Mouse (Mus musculus): ENCODE measurements around the gene Ism1.
A peak's percentile ranks its signal among the peaks of the same experiment; 100 is the strongest.

Gene Ism1

GRCm38 (mm10) chr2:139677809-139678274, at the start of gene Ism1:
Gene Ism1, plus strand, starts transcription at chr2:139678178.
- DNase-seq (ENCODE audit: low spot score in 2 of 2): peak in 1 of 2 experiments; percentile 7

DNA sequence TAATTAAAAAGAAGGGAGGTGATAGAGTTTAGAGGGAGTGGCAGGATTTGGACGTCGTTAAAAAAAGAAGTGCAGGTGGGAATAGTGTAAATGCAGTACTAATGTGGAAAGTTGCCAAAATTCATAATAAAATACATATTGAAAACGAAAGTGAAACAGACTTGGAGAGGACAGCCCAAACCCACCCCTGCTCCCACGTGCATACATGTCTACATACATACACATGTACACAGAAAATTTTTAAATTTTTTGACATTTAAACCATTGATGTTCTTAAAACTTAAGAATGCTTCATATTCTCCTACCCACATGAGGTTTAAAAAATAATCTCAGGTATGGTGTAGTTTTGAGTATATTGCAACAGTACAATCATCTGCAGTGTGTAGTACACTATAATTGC, 49.2 kb upstream of the Ism1 start:
- DNase-seq (ENCODE audit: low spot score in 2 of 2): no peak

DNA sequence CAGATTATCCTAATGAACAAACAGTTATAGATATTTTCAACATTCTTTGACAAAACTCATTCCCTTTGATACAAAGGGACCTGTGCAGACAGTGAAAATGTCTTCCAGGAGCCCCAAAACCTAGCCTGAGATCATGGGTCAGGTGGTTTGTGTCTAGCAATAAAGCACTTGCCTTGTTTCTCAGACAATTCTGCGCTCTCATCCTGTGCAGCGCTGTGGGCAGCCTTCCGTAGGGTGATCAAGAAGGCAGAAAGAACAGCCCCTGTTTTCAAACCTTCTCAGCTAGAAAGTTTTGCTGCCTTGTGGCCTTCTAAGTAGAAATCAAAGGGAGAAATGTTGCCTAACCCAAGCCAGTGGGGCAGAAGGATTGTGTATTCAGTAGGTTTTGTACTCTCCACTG, 48.3 kb upstream of the Ism1 start:
- DNase-seq (ENCODE audit: low spot score in 2 of 2): no peak

- no peak for DNase-seq (ENCODE audit: low spot score in 2 of 2)
These were observed 43.5 kb upstream of the Ism1 start for GRCm38 (mm10) chr2:139634506-139634905.

- DNase-seq (ENCODE audit: low spot score in 2 of 2): no peak
These were observed 40.1 kb upstream of the Ism1 start for GRCm38 (mm10) chr2:139637861-139638260.

- no peak for DNase-seq (ENCODE audit: low spot score in 2 of 2)
These were observed 36.1 kb upstream of the Ism1 start for GRCm38 (mm10) chr2:139641757-139642385.

DNA sequence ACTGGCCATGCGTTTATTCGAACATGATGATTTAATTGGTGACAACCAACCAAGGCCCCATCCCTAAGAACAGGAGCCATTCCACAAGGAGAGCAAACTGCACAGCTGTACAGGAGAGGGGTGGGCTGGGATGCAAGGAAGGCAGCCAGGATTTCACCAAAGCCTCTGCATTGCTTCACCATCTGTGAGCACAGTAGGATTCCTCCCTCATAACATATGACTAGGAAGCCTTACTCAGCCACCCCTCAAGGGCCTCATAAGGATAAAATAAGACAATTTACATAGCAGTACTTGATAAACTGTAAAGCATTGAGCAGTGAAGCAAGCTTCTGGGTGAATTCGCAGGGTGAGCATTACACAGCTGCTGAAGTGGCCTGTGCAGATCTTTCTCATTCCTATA, 28.5 kb upstream of the Ism1 start:
- DNase-seq (ENCODE audit: low spot score in 2 of 2): no peak

DNA sequence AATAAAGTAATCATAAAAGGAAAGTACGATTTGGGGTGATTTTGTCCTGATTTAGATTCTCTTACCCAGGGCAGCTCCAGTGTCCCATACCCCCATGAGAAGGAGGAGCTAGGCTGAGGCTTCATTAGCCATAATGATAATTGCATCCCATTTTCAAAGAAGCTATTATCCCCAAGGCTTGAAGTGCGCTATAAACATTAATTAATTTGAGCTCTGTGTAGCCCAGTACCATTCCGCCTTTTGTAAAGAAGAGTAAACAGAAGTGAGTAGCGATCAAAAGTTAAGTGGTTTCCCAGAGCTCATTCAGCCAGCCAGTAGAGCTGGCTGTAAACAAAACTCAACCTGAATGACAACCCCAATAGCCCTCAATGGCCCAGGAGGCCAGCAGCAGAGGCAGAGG, 21.2 kb upstream of the Ism1 start:
- no peak for DNase-seq (ENCODE audit: low spot score in 2 of 2)

GRCm38 (mm10) chr2:139671838-139672237, 6.1 kb upstream of the Ism1 start:
- no peak for DNase-seq (ENCODE audit: low spot score in 2 of 2)

DNA sequence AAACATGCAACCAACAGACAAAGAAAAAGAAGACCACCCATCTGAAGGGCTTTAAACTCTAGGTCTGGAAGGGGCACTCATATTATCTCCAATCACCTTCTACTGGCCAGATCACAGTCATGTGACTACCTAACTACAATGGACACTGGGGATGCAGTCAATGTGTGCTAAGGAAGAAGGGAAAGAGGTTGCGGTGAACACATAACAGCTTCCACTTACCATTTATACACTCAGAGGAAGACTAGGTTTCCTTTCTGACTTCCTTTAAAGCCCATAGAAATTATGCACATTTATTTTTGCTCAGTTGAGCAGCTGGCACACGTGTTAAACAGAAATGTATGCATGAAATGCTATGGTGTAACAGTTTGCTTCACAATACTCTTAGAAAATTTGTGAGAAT, 5.6 kb upstream of the Ism1 start:
- no peak for DNase-seq (ENCODE audit: low spot score in 2 of 2)

- peak; percentile 52 to 79 for DNase-seq (ENCODE audit: low spot score in 2 of 2)
These were observed 764 bp upstream of the Ism1 start for GRCm38 (mm10) chr2:139677065-139677762.

- DNase-seq (ENCODE audit: low spot score in 2 of 2): peak; percentile 13 to 18
These were observed 530 bp downstream of the Ism1 start for GRCm38 (mm10) chr2:139678275-139679140.

DNA sequence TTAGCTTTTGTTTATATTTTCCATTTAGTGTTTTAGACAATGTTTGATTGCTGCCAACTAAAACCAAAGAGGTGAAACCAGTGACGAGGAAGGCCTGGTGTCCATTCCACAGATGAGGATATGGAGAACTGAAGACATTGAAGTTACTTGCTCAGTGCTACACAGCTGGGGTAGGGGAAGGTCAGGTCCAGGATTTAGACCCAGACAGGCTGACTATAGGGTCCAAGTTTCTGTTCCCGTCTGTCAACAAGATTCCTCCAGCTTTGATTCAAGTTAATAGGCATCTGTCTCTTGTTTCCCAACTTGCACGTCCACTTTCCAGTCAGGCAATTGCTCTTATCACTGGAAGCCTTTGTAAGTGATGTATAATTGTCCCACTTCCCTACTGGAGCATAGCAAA, 4.6 kb downstream of the Ism1 start:
- DNase-seq (ENCODE audit: low spot score in 2 of 2): no peak

DNA sequence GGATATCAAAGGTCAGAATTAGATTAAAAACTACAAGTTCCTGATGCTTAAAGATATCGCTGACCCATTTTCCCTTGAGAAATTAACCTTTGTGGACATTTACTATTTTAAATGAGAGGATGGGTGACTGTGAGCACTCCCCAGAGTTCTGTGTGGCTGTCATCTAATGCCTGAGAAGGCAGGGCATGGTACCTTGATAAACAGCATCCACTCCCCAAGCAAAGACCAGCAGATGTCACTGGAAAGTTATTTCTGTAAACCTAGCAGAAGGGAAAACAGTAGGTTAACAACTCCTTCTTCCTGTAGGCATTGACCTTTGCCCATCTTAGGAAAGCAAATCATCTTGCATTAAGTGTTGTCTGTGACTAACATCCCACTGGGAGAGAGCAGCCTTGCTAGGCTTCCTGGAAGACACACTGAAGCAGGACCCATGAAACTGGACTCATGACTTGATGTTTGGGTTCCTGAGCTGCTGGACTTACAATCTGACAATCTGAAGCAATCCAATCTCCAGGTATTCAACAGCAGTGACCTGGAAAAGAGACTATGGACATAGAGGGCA, 11.5 kb downstream of the Ism1 start:
- no peak for DNase-seq (ENCODE audit: low spot score in 2 of 2)

DNA sequence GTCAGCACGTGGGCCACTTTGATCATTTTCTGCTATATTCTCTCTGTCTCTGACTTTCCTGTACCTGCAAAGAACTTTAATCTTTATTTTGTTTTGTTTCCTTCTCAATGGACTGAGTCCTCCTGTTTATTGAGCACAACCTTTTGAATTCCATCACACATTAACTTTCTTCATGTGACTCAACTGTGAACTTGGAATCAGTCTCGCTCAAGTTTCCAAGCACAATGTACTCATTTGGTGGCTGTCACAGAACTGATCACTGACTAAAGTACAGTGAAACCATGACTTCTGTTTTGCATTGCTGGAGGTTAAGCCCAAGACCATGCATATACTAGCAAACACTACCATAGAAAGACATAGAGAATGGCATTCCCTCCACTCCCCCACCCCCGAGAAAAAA, 15.5 kb downstream of the Ism1 start:
- DNase-seq (ENCODE audit: low spot score in 2 of 2): no peak

- DNase-seq (ENCODE audit: low spot score in 2 of 2): no peak
These were observed 16.7 kb downstream of the Ism1 start for GRCm38 (mm10) chr2:139694638-139695037.

- DNase-seq (ENCODE audit: low spot score in 2 of 2): no peak
These were observed 18.6 kb downstream of the Ism1 start for GRCm38 (mm10) chr2:139696578-139696977.

GRCm38 (mm10) chr2:139700609-139701008, 22.6 kb downstream of the Ism1 start:
- DNase-seq (ENCODE audit: low spot score in 2 of 2): no peak

DNA sequence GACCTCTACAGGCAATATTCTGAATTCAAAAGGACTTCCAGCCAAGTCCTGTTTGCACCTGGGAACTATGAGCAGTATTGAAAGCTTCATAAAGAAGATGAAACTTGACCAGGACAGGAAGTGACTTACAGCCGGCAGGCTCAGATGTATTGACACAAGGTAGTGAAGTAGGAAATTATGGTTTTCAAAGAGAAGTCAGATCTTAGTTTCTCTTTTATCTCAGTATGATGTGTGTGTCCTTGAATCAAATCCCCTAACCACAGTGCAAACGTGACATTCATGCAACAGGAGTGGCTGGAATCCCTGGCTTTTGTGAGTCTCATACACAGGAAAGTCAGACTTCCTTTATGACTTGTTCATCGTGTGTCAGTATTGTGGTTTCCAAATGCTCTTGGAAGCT, 27.0 kb downstream of the Ism1 start:
- DNase-seq (ENCODE audit: low spot score in 2 of 2): no peak

DNA sequence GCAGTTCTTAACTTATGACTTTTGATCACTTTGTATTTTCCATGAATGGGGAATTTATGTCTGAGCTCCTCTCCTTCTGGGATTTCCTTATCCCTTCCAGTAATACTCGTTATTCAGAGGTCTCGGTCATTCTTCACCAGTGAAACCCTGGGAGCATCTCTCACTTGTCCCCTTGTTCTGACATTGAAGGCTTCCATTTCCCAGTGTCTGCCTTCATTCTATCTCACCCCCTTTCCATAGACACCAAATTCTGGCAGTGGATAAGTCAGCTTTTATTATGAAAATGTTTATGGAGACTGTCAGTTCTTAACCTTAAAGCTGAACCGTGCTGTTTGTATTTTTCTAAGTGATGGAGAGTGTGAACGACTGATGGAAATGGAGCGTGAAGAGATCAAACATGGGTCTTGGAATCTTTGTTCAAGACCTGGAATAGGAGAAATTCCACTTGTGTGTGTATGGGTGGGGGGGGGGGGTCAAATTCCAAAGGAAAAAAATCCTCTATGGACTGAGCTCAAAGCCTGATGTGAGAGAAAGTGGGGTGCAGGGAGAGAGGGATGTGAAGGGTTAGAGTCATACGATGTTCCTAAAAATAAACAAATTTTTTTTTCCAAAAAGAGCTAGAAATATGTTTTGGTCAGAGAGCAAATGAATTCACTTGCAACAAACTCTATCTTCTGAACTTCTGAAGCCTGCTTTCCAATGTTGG, 30.4 kb downstream of the Ism1 start:
- DNase-seq (ENCODE audit: low spot score in 2 of 2): no peak

- no peak for DNase-seq (ENCODE audit: low spot score in 2 of 2)
These were observed 33.7 kb downstream of the Ism1 start for GRCm38 (mm10) chr2:139711640-139712039.

DNA sequence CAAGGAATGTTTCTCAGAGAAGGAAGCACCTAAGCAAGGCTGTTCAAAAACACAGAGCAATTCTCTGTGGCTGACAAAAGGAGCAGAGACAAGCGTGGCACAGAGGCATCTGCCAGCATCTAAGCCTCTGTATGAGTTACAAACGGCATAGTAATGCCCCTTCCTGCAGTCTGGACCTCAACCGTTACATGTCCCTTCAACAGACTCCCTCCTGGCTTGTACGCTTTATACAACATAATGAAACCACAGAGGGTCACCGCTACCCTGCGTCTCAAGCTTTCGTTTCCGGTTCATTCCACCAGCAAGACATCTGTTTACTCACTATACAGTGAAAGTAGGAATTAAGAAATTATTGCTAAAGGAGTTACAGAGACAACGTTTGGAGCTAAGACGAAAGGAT, 34.1 kb downstream of the Ism1 start:
- DNase-seq (ENCODE audit: low spot score in 2 of 2): no peak
